Mouse (Mus musculus): Measurements from ENCODE around the gene Reg1. TPM values are rescaled to one million over a fixed set of nuclear protein-coding genes. Genes with fewer than 3 reads are reported as not detected.

Gene Reg1
- polyA plus RNA-seq (2021; fragmentation: Nextera tagmentation) = not detected in 2 replicates
- long read RNA-seq, experiment 1 = 0 reads
- long read RNA-seq, experiment 2 = 0 reads

DNA sequence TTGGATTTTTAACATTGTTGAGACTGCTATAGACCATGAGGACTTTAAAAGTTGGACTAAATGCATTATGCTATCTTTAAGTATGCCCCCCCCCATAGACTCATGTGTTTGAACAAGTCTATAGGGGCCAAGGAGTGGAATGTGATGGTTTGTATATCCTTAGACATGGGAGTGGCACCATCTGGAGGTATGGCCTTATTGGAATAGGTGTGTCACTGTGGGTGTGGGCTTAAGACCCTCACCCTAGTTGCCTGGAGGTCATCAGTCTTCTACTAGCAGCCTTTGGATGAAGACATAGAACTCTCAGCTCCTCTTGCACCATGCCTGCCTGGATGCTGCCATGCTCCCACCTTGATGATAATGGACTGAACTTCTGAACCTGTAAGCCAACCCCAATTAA, at the start of gene Reg1:
Reg1 (plus strand) TSS at position 301 of the 400 bp plus-strand sequence.

DNA sequence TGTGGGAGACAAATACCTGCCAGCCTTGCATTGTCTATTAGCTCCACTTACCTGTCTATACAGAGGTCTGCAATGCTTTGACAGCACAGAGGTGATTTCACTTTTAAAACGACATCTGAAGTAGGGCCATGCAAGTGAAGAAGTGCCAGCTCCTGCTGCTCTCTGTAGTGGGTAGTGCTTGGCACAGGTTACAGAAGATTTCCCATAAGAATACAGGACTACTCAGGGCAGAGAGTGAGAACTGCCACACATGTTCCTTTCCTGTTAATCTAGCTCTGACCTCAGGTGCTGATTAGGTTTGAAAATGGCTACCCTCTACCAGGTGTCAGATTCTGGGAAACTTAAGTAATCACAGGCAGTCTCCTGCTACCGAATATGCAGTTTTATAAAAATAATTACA, 43.7 kb upstream of the Reg1 start, which contains the start of gene Reg3d:
Reg3d (minus strand) TSS at position 101 of the 400 bp plus-strand sequence.

DNA sequence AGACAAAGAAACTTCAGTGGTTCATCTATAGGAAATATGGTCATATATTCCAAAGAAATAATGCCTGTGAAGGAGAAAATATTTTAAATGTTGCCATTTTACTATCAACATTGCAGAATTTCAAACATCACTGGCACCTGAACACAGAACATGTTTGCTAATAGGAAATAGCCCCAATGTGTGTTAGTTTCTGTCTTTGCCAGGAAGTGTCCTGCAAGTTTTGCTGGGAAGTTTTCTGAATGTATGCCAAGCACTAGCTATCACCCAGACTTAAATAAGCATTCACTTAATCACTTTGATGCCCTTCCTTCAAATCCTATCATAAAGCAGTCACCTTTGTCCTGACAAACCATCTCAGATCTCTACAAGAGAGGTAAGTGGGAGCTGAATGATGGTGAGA, 42.1 kb upstream of the Reg1 start, which contains the start of gene Reg3a:
Reg3a (plus strand) TSS at position 301 of the 400 bp plus-strand sequence.

DNA sequence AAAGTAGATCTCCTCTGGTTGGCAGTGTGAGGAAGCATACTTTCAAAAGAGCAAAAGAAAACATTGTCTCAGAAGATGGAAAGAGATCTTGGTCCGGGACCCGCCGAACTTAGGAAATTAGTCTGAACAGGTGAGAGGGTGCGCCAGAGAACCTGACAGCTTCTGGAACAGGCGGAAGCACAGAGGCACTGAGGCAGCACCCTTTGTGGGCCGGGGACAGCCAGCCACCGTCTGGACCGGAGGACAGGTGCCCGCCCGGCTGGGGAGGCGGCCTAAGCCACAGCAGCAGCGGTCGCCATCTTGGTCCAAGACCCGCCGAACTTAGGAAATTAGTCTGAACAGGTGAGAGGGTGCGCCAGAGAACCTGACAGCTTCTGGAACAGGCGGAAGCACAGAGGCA, 27.2 kb upstream of the Reg1 start, which contains the start of gene Reg2:
Reg2 (plus strand) TSS at position 301 of the 400 bp plus-strand sequence.

DNA sequence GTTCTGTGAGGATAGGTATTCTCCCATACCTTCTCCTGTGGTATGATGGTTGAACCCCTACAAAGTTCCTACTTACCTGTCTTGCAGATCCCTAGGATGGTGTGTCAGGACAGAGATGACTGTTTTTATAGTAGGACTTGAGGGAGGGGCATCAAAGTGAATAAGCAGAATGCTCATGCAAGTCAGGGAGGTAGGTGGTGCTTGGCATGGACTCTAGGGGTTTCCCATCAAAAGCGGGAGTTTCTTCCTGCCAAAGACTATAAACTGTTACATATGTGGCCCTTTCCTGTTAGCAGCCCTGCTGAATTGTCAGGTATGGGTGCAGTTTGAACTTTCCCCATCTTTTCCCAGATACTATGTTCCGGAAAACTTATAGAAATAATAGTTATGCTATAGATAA, 46.3 kb downstream of the Reg1 start, which contains the start of gene Reg3g:
Reg3g (minus strand) TSS at position 101 of the 400 bp plus-strand sequence.

Other genes starting within 250 kb of the Reg1 start
- gene Reg3b, start 52.1 kb upstream of the Reg1 start, polyA plus RNA-seq (2021; fragmentation: Nextera tagmentation) = 0.19 TPM in 1 of 2 replicates, not detected in the other
- gene Reg3d, start 43.8 kb upstream of the Reg1 start, polyA plus RNA-seq (2021; fragmentation: Nextera tagmentation) = not detected in 2 replicates
- not detected in 2 replicates for gene Reg3a, start 42.0 kb upstream of the Reg1 start, polyA plus RNA-seq (2021; fragmentation: Nextera tagmentation)
- gene Reg2, start 27.1 kb upstream of the Reg1 start, polyA plus RNA-seq (2021; fragmentation: Nextera tagmentation) = not detected in 2 replicates
- not detected in 2 replicates for gene Reg3g, start 46.2 kb downstream of the Reg1 start, polyA plus RNA-seq (2021; fragmentation: Nextera tagmentation)